Mouse (Mus musculus) stomach, embryonic 14.5 days (tissue): ENCODE measurements around the gene Bysl. TPM values are rescaled to one million over a fixed set of nuclear protein-coding genes. Genes with fewer than 3 reads are reported as not detected.
A peak's percentile ranks its signal among the peaks of the same experiment; 100 is the strongest.

ENCODE experiments used
- ATAC-seq: fragments of 200-750 bp; cut with Nextera tagmentation; 2 replicates; pipeline ENCODE4 v1.8.0; 2017; ENCODE audit warnings: low read depth, moderate TSS enrichment; ENCODE audit not compliant: insufficient number of reproducible peaks, insufficient read depth, low FRiP score
- H3K27ac ChIP-seq: fragments of 300-500 bp; sonication (generic); 2 replicates; pipeline ENCODE4 v1.5.1; 2014; ENCODE audit warnings: mild to moderate bottlenecking, low read length, moderate library complexity, mixed read lengths
- H3K27me3 ChIP-seq: fragments of 300-500 bp; sonication (generic); 2 replicates; pipeline ENCODE4 v1.6.1; 2014; ENCODE audit warnings: low read length, control low read depth, mixed read lengths; ENCODE audit not compliant: control insufficient read depth, insufficient read depth
- H3K36me3 ChIP-seq: fragments of 300-500 bp; sonication (generic); 2 replicates; pipeline ENCODE4 v1.6.1; 2014; ENCODE audit warnings: mild to moderate bottlenecking, control low read depth, low read length, moderate library complexity, mixed read lengths; ENCODE audit not compliant: control insufficient read depth, insufficient read depth
- H3K4me1 ChIP-seq: fragments of 300-500 bp; sonication (generic); 2 replicates; pipeline ENCODE4 v1.6.1; 2014; ENCODE audit warnings: low read length, control low read depth, mixed read lengths; ENCODE audit not compliant: control insufficient read depth, insufficient read depth
- H3K4me2 ChIP-seq: fragments of 300-500 bp; sonication (generic); replicated peaks from 2 replicates; pipeline ENCODE4 v1.6.1; 2014; ENCODE audit warnings: low read depth, low read length, control low read depth
- H3K4me3 ChIP-seq: fragments of 300-500 bp; sonication (generic); 2 replicates; pipeline ENCODE4 v1.5.1; 2014; ENCODE audit warnings: low read depth, low read length, control low read depth
- H3K9ac ChIP-seq: fragments of 300-500 bp; sonication (generic); replicated peaks from 2 replicates; pipeline ENCODE4 v1.6.1; 2014; ENCODE audit warnings: low read depth, mild to moderate bottlenecking, control low read depth, low read length, moderate library complexity, mixed read lengths
- H3K9me3 ChIP-seq: fragments of 300-500 bp; sonication (generic); 2 replicates; pipeline ENCODE4 v1.6.1; 2016; ENCODE audit warnings: low read depth, low read length, control low read depth; ENCODE audit not compliant: control insufficient read depth
- WGBS: fragments of 180-500 bp; shearing (Covaris S2); extraction: QIAGEN DNeasy Blood & Tissue Kit; methylation state at CpG from one replicate; pipeline ENCODE4 v1.1.7; 2014; 5-methylcytosine and 5-hydroxymethylcytosine counted together
- polyA plus RNA-seq: library from polyadenylated mRNA; unstranded; fragments of >200 nt; fragmentation: Nextera tagmentation; extraction: Ambion mirVana; gene quantifications from 2 replicates; pipeline ENCODE4 v1.2.1, GENCODE M21; 2014

Bysl gene
- polyA plus RNA-seq, 1 experiment from 2014 or later: 22.1 TPM

- Histone ChIP-seq H3K9me3 (no peaks in the 10 kb centered on the region), H3K36me3 (peaks cover 28% of the 10 kb centered on the region)
- no peak for ATAC-seq
These were observed 2.7 kb upstream of the Bysl start for GRCm38 (mm10) chr17:47614018-47614417.

DNA sequence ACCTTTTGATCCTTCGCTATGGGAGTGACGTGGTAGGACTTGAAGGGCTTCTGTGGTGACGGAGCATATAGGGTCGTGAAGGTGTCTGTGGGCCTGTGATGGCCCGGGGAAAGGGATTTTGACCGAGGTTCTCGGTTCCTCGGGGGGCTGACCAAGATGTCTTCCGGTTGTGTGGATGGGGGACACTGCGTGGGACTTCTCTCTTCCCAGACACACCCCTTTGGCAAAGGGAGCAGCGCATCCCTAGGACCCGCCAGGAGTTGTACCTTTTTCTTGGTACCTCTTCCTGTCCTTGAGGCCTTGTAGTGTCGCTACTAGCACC is 330 bp upstream of the Bysl start:
- peak overlapping the region; percentile 85 for H3K4me3 ChIP-seq
- peak overlapping the region; percentile 72 for H3K9ac ChIP-seq
- H3K4me2 ChIP-seq: peak overlapping the region; percentile 92

More at GRCm38 (mm10) chr17:47614018-47614417, 2.7 kb upstream of the Bysl start:
- WGBS: 89% methylated on average over 1 of the region's 1 CpGs
- Histone ChIP-seq H3K27ac (no peak overlapping the region), H3K4me3 (no peak overlapping the region), H3K27me3 (no peaks in the 10 kb centered on the region), H3K4me2 (no peak overlapping the region), H3K4me1 (peaks cover 18% of the 10 kb centered on the region), H3K9ac (no peak overlapping the region)

DNA sequence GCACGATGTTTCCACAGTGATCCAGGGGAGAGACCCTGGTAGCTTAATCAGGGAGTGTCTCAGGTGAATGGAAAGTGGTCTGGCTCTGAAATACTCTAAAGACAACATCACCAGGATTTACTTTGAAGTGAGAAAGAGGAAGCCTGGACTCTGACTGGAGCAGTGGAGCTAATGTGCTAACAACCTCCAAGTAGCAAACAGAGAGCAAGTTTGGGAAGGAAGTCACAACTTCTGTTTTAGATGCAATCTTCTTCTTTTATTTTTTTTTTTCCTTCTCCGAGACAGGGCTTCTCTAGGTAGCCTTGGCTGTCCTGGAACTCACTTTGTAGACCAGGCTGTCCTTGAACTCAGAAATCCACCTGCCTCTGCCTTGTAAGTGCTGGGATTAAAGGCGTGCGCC is 2.1 kb downstream of the Bysl start:
- 93% methylated on average over 4 of the region's 4 CpGs for WGBS
- Histone ChIP-seq H3K4me3 (no peak overlapping the region), H3K27me3 (no peaks in the 10 kb centered on the region), H3K4me1 (peaks cover 18% of the 10 kb centered on the region), H3K4me2 (no peak overlapping the region), H3K9ac (no peak overlapping the region), H3K36me3 (peaks cover 30% of the 10 kb centered on the region), H3K9me3 (no peaks in the 10 kb centered on the region), H3K27ac (no peak overlapping the region)
- no peak for ATAC-seq

More for the DNA sequence above, 330 bp upstream of the Bysl start:
- H3K27me3 ChIP-seq: no peaks in the 10 kb centered on the region
- no peak overlapping the region; the same call in 1 of the 2 replicates for H3K27ac ChIP-seq
- peaks cover 17% of the 10 kb centered on the region for H3K36me3 ChIP-seq
- WGBS: under 1% methylated on average over 13 of the region's 13 CpGs
- no peak for ATAC-seq
- H3K4me1 ChIP-seq: peaks cover 18% of the 10 kb centered on the region
- no peaks in the 10 kb centered on the region for H3K9me3 ChIP-seq

DNA sequence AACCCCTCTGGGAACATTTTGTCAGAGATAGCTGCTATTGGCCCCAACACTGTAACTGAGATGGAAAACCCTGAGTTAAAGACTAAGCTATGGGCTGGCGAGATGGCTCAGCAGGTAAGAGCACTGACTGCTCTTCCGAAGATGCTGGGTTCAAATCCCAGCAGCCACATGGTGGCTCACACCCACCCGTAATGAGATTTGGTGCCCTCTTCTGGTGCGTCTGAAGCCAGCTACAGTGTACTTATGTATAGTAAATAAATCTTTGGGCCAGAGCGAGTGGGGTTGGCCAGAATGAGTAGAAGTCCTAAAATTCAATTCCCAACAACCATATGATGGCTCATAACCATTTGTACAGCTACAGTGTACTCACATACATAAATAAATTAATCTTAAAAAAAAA is 5.1 kb downstream of the Bysl start:
- peaks cover 39% of the 10 kb centered on the region for H3K36me3 ChIP-seq
- no peak overlapping the region for H3K4me2 ChIP-seq
- WGBS: 65% methylated on average over 5 of the region's 5 CpGs
- no peak overlapping the region for H3K9ac ChIP-seq
- peaks cover 10% of the 10 kb centered on the region for H3K4me1 ChIP-seq
- H3K9me3 ChIP-seq: no peaks in the 10 kb centered on the region
- H3K27ac ChIP-seq: no peak overlapping the region
- H3K27me3 ChIP-seq: no peaks in the 10 kb centered on the region
- no peak for ATAC-seq
- no peak overlapping the region for H3K4me3 ChIP-seq

GRCm38 (mm10) chr17:47602289-47602688 is 9.0 kb downstream of the Bysl start:
- Histone ChIP-seq H3K4me3 (no peak overlapping the region), H3K4me2 (no peak overlapping the region), H3K27me3 (no peaks in the 10 kb centered on the region), H3K4me1 (peaks cover 6% of the 10 kb centered on the region), H3K36me3 (peaks cover 71% of the 10 kb centered on the region), H3K9me3 (no peaks in the 10 kb centered on the region), H3K27ac (no peak overlapping the region), H3K9ac (no peak overlapping the region)
- WGBS: 92% methylated on average over 11 of the region's 11 CpGs
- ATAC-seq: no peak

DNA sequence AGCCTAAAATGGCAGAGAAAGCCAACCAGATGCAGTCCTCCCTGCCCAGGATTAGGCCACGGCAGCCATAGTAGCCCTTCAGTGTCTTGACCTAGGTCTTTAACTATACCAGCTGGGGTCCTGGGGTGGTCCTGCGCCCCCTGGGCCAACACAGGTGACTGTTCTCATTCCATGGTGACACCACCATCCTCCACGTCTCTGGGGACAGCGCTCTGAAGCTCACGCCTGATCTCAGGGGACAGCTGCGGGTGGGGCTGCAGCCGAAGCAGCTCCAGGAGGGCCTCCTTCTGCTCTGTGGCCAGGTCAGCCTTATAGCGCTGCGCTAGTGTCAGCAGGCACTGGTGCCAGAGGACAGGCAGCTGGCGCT is 9.9 kb downstream of the Bysl start:
- Histone ChIP-seq H3K9me3 (no peaks in the 10 kb centered on the region), H3K4me3 (no peak overlapping the region), H3K4me2 (no peak overlapping the region), H3K27me3 (no peaks in the 10 kb centered on the region), H3K9ac (no peak overlapping the region), H3K27ac (no peak overlapping the region), H3K4me1 (peaks cover 15% of the 10 kb centered on the region), H3K36me3 (peaks cover 69% of the 10 kb centered on the region)
- 89% methylated on average over 10 of the region's 10 CpGs for WGBS
- ATAC-seq: no peak

GRCm38 (mm10) chr17:47600601-47601388 is 10.5 kb downstream of the Bysl start:
- WGBS: 87% methylated on average over 13 of the region's 13 CpGs
- Histone ChIP-seq H3K4me3 (no peak overlapping the region), H3K36me3 (peaks cover 63% of the 10 kb centered on the region), H3K9me3 (no peaks in the 10 kb centered on the region), H3K27ac (peak overlapping the region; percentile 61; the same call in 1 of the 2 replicates), H3K27me3 (no peaks in the 10 kb centered on the region), H3K4me2 (no peak overlapping the region), H3K9ac (no peak overlapping the region), H3K4me1 (peaks cover 20% of the 10 kb centered on the region)
- no peak for ATAC-seq

- ATAC-seq: no peak
- no peak overlapping the region for H3K4me2 ChIP-seq
- 71% methylated on average over 11 of the region's 11 CpGs for WGBS
- H3K4me3 ChIP-seq: no peak overlapping the region
- peaks cover 20% of the 10 kb centered on the region for H3K4me1 ChIP-seq
- H3K27me3 ChIP-seq: no peaks in the 10 kb centered on the region
- no peak overlapping the region for H3K9ac ChIP-seq
- H3K27ac ChIP-seq: peak overlapping the region; percentile 61
- H3K36me3 ChIP-seq: peaks cover 52% of the 10 kb centered on the region
- no peaks in the 10 kb centered on the region for H3K9me3 ChIP-seq
These were observed 11.6 kb downstream of the Bysl start for GRCm38 (mm10) chr17:47599511-47600297.
